Mouse (Mus musculus) right cerebral cortex, postnatal 10 days (tissue): Measurements from ENCODE around the gene Rtkn.
A peak's percentile ranks its signal among the peaks of the same experiment; 100 is the strongest.

Experiments used
- DNase-seq, 2 experiments: peaks; one replicate each; pipeline ENCODE4 v3.0.0; 2021; ENCODE audit warnings: low spot score in 2 of 2

The Rtkn gene

DNA sequence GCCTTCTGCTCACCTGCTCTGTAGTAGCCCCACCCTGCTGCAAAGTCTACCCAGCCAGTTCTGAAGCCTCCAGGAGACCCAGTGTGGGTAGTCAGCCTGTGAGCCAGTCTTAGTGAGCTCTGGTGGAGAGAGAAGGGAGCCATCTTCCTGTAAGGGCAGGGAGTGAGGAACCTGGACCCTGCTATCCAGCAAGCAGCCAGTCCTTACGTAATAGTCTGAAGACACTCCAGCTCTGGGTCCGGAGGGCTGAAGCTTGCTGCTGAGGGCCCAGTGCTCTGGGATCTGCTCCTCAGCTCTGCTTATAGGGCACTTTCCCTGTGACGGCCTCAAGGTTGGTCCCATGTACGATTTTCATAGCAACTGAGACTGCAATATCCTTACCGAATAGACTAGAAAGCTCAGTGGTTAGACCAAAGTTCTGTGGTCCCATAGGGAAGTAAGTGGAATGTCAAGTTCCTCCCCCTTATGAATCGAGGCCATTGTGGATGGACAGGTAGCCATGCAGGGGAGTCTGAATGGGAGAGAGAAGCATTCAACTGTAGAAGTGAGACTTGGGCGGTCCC is at the start of gene Rtkn:
Gene Rtkn, plus strand, starts transcription at position 513 of the 563 bp plus-strand sequence.
- no peak for DNase-seq

- no peak for DNase-seq
Measured at GRCm38 (mm10) chr6:83086121-83087035, 48.9 kb upstream of the Rtkn start, which contains the start of gene Lbx2. Gene Lbx2 (plus strand): TSS chr6:83086367.

- DNase-seq = no peak
Measured at GRCm38 (mm10) chr6:83087205-83087925, 47.9 kb upstream of the Rtkn start.

DNA sequence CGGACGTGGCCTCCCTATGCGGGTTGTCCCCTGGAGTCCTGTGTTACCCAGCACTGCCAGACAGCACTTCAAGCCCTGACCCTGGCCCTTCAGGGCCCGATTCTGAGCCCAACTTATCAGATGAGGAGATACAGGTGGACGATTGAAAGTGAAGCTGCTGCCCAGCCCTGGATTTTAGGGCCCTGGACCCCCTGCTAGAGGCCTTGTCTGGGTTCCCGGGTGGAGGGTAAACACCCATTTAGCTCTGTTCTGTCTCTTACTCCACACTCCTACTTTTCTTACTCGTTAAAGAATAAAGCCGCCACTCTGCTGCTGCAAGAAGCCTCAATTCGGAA is 47.4 kb upstream of the Rtkn start:
- no peak for DNase-seq

GRCm38 (mm10) chr6:83092416-83093127 is 42.7 kb upstream of the Rtkn start:
- no peak for DNase-seq

GRCm38 (mm10) chr6:83095968-83096367 is 39.3 kb upstream of the Rtkn start:
- DNase-seq = no peak

DNA sequence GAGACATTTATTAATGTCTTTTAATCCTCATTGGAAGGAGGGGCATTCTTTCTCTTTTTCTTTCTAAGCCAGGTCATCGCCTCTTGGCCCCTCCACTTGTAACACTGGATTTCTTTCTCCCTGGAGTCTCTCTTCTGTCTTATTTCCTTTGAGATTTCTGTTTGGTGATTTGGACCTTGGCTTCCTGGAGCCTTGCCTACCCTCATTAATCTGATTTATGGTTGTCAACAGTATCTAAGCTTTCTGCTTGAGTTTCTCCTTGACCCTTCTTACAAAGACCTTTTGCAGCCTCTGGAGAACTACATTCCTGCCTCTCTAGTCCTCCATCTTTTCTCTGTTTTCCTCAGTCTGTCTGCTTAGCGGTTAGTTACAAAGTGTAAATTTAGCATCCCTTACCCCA is 36.9 kb upstream of the Rtkn start:
- DNase-seq = no peak

- peak; percentile 92 to 95 for DNase-seq
Measured at GRCm38 (mm10) chr6:83101316-83101687, 34.0 kb upstream of the Rtkn start, which contains the start of the genes Ccdc142 and Gm42688. Gene Ccdc142 (plus strand): TSS chr6:83101601. Gene Gm42688 (plus strand): TSS chr6:83101617.

GRCm38 (mm10) chr6:83101688-83102556 is 33.3 kb upstream of the Rtkn start:
- DNase-seq = peak; percentile 69 to 71

DNA sequence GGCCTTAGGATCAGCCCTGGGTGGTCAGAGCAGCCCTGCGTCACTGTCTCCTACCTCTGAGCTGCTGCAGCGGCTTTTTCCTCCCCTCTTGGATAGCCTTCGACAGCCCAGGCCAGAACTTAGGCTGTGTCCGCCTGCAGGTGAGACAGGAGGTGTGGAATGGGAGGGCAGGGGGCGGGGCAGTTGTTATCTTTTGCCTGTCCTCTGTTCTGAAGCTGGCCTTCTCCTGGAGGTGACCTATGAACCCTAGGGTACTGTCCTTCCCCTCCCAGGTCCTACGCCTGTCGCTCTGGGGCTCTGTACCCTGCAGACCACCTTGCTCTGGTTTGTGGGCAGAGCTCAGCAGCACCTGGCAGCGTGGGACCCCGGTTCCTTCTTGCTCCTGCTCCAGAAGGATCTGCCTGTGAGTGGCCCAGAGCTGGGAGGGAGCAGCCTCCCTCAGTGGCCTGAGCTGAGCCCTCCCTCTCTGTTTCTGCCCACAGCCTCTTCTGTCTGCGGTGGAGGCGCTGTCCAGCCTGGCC is 32.1 kb upstream of the Rtkn start:
- peak in 1 of 2 experiments; percentile 56 for DNase-seq

DNA sequence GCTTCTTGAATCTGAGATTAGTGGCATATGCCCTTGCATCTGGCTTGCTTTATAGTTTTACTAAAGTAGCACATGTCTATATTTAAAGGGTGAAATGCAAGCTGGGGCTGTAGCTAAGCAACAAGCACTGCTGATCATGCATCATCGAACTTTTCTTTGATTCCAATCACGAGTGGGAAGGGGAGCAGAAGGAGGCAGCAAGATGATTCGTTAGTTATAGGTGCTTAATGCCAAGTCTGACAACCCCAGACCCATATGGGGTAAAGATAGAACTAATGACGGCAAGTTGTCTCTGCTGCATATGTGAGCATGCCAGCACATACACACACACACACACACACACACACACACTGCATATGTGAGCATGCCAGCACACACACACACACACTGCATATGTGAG is 31.1 kb upstream of the Rtkn start:
- peak; percentile 60 to 84 for DNase-seq

DNA sequence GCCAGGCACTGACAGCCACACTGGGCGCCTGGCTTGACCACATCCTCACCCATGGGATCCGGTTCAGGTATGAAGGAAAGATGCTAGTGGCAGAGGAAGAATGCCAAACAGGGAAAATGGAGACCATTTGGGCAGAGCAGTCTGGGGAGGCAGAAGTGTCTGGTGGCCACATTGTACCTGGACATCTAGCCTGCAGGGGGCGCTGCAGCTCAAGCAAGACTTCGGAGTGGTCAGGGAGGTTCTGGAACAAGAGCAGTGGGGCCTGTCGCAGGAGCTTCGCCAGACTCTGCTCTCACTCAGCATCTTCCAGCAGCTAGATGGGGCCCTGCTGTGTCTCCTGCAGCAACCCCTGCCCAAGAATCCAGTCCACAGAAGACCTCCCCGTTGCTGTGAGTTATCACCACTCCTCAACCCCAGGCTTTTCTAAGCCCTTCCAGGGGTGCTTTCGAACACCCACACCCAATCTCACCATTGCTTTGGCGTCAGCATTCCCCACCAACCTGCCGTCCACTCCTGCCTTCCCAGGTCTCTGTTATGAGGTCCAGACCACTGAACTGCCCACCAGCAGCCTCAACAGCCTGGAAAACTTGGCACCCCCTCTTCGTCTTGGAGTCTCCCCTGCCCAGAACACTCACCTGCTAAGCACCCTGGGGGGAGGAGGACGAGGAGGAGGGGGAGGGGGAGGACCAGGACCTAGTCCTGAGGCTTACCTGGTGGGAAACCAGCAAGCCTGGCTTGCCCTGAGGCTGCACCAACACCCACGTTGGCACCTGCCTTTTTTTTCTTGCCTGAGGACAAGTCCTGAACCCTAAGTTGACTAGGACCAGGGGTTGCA is 27.5 kb upstream of the Rtkn start:
- peak; percentile 75 to 76 for DNase-seq

GRCm38 (mm10) chr6:83108762-83109668 is 26.2 kb upstream of the Rtkn start, which contains the start of gene Mrpl53:
Gene Mrpl53 (plus strand): TSS chr6:83109040.
- DNase-seq = peak; percentile 87

- DNase-seq = peak in 1 of 2 experiments; percentile 27
Measured at GRCm38 (mm10) chr6:83111510-83112136, 23.6 kb upstream of the Rtkn start.

DNA sequence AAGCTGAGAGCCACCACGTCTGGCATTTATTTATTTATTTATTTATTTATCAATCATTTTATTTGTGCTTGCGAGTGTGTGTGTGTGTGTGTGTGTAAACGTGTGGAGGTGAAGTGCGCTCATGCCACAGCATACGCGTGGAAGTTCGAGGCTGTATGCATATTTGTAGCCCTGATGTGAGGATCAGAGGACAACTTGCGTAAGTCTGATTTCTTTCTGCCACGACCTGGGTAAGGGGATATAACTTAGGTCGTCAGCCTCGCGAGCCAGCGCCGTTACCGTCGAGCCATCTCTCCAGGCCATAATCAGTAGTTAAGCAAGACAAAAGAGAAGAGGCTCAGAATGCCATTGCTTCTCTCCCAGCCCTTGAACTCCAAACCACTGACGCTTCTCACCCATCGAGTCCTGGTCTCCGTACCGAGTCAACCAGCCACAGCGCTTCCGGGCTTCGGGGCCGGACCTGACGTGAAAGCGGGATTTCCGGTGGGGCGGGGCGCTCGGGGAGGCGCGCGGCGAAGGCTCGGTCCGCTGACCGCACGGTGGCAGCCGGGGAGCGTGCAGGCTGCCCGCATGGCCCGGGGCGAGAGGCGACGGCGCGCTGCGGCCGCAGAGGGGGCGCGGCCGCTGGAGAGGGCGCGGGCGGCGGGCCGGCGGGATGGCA is 20.1 kb upstream of the Rtkn start, which contains the start of gene Mogs:
Gene Mogs, plus strand, starts transcription at position 486 of the 661 bp plus-strand sequence.
- DNase-seq = peak; percentile 94 to 95

DNA sequence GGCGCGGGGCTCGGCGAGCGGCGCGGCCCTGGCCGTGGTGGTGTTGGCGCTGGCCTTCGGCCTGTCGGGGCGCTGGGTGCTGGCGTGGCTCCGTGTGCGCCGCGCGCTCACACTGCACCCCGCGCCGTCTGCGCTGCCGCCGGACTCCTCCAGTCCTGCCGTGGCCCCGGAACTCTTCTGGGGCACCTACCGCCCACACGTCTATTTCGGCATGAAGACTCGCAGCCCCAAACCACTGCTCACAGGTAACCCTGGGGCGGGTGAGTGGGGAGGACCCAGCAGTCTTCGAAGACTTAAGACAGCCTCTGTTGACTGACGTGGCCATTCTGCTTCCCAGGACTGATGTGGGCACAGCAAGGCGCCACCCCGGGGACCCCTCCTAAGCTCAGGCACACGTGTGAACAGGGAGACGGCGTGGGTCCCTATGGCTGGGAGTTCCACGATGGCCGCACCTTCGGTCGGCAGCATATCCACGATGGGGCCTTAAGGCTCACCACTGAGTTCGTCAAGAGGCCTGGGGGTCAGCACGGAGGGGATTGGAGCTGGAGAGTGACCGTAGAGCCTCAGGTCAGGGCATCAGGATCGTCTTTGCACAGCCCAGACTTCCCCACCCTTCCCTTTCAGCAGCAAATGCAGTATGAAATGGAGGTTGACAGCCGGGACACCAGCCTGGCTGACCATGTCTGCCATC is 19.4 kb upstream of the Rtkn start:
- peak in 1 of 2 experiments; percentile 57 for DNase-seq
